Mouse (Mus musculus): ENCODE measurements around the gene 2410137M14Rik.

- TF ChIP-seq CTCF (IDR thresholded peaks at IDR 0.05; ENCODE audit: insufficient read depth, low read depth, low read length) (no peak), POLR2A (IDR thresholded peaks at IDR 0.05; ENCODE audit: insufficient read depth, low read depth, low read length) (no peak)
Observed at GRCm38 (mm10) chr17:36961125-36961524, 19.9 kb downstream of the 2410137M14Rik start.
